Mouse (Mus musculus) lung, postnatal 0 days (tissue): ENCODE results near the gene Vav2. TPM values are rescaled to one million over a fixed set of nuclear protein-coding genes. Genes with fewer than 3 reads are reported as not detected.

Experiments used
- ATAC-seq: fragments of 200-750 bp; cut with Nextera tagmentation; 2 replicates; pipeline ENCODE4 v1.8.0; 2017; ENCODE audit warnings: moderate library complexity
- DNase-seq: peaks from one replicate; pipeline ENCODE4 v3.0.0-alpha.2; 2016; ENCODE audit warnings: low spot score
- H3K27ac ChIP-seq: fragments of 300-500 bp; sonication (generic); 2 replicates; pipeline ENCODE4 v1.5.1; 2014; ENCODE audit warnings: antibody characterized with exemption, mild to moderate bottlenecking, low read length, mixed read lengths
- H3K27me3 ChIP-seq: fragments of 300-500 bp; sonication (generic); replicated peaks from 2 replicates; pipeline ENCODE4 v1.6.1; 2014; ENCODE audit warnings: low read length, mixed read lengths; ENCODE audit not compliant: insufficient read depth
- H3K36me3 ChIP-seq: fragments of 300-500 bp; sonication (generic); 2 replicates; pipeline ENCODE4 v1.6.1; 2014; ENCODE audit warnings: low read length, mixed read lengths; ENCODE audit not compliant: insufficient read depth
- H3K4me1 ChIP-seq: fragments of 300-500 bp; sonication (generic); 2 replicates; pipeline ENCODE4 v1.6.1; 2014; ENCODE audit warnings: antibody characterized with exemption, low read depth, low read length, mixed read lengths; ENCODE audit not compliant: insufficient read depth
- H3K4me2 ChIP-seq: fragments of 300-500 bp; sonication (generic); replicated peaks from 2 replicates; pipeline ENCODE4 v1.6.1; 2014; ENCODE audit warnings: low read depth, mild to moderate bottlenecking, low read length, moderate library complexity, mixed read lengths
- H3K4me3 ChIP-seq: fragments of 300-500 bp; sonication (generic); 2 replicates; pipeline ENCODE4 v1.5.1; 2014; ENCODE audit warnings: low read depth, low read length
- H3K9ac ChIP-seq: fragments of 300-500 bp; sonication (generic); replicated peaks from 2 replicates; pipeline ENCODE4 v1.6.1; 2014; ENCODE audit warnings: low read depth, mild to moderate bottlenecking
- H3K9me3 ChIP-seq: fragments of 300-500 bp; sonication (generic); 2 replicates; pipeline ENCODE4 v1.6.1; 2016; ENCODE audit warnings: low read length, mixed read lengths
- CTCF ChIP-seq: IDR thresholded peaks from 2 replicates; pipeline ENCODE4 v1.5.1; 2016; ENCODE audit warnings: antibody characterized with exemption, mild to moderate bottlenecking
- EP300 ChIP-seq: IDR thresholded peaks from 2 replicates; pipeline ENCODE4 v1.6.1; 2016; ENCODE audit warnings: antibody characterized with exemption, mild to moderate bottlenecking, control low read depth
- WGBS: fragments of 180-500 bp; shearing (Covaris S2); extraction: QIAGEN DNeasy Blood & Tissue Kit; methylation state at CpG from one replicate; pipeline ENCODE4 v1.1.7; 2014; 5-methylcytosine and 5-hydroxymethylcytosine counted together
- microRNA-seq: library from miRNA; unstranded; fragments of <30 nt; microRNA quantifications from one replicate; pipeline ENCODE4, GENCODE M21; 2016
- polyA plus RNA-seq: library from polyadenylated mRNA; unstranded; fragments of >200 nt; fragmentation: Nextera tagmentation; extraction: Ambion mirVana; gene quantifications from 2 replicates; pipeline ENCODE4 v1.2.1, GENCODE M21; 2015

The Vav2 gene
- polyA plus RNA-seq, 1 experiment from 2014 or later, result 12.1 TPM

GRCm38 (mm10) chr2:27228809-27229480, 197.9 kb downstream of the Vav2 start:
- WGBS, result 57% methylated on average over 5 of the region's 5 CpGs
- DNase-seq, result peak; percentile 64
- ATAC-seq, result peak; percentile 66
- H3K4me3 ChIP-seq, result no peak overlapping the region
- TF ChIP-seq EP300 (no peak), CTCF (peak; percentile 25)
- H3K4me1 ChIP-seq, result no peaks in the 10 kb centered on the region
- peak overlapping the region; percentile 64 for H3K27ac ChIP-seq
- no peak overlapping the region for H3K9ac ChIP-seq
- no peaks in the 10 kb centered on the region for H3K36me3 ChIP-seq
- no peaks in the 10 kb centered on the region for H3K9me3 ChIP-seq
- no peaks in the 10 kb centered on the region for H3K27me3 ChIP-seq
- H3K4me2 ChIP-seq, result no peak overlapping the region

GRCm38 (mm10) chr2:27226572-27226971, 200.3 kb downstream of the Vav2 start:
- DNase-seq (no peak), ATAC-seq (no peak)
- no peaks in the 10 kb centered on the region for H3K36me3 ChIP-seq
- no peak overlapping the region for H3K4me2 ChIP-seq
- no peaks in the 10 kb centered on the region for H3K27me3 ChIP-seq
- WGBS, result 52% methylated on average over 7 of the region's 7 CpGs
- TF ChIP-seq EP300 (no peak), CTCF (no peak)
- H3K27ac ChIP-seq, result no peak overlapping the region
- H3K9me3 ChIP-seq, result no peaks in the 10 kb centered on the region
- no peaks in the 10 kb centered on the region for H3K4me1 ChIP-seq
- no peak overlapping the region for H3K9ac ChIP-seq
- no peak overlapping the region for H3K4me3 ChIP-seq

- no peak for DNase-seq
- TF ChIP-seq EP300 (no peak), CTCF (no peak)
- 73% methylated on average over 7 of the region's 7 CpGs for WGBS
- ATAC-seq, result no peak
- no peaks in the 10 kb centered on the region for H3K4me1 ChIP-seq
- H3K27me3 ChIP-seq, result no peaks in the 10 kb centered on the region
- no peak overlapping the region for H3K4me2 ChIP-seq
- no peaks in the 10 kb centered on the region for H3K36me3 ChIP-seq
- H3K9ac ChIP-seq, result no peak overlapping the region
- no peak overlapping the region for H3K4me3 ChIP-seq
- H3K9me3 ChIP-seq, result no peaks in the 10 kb centered on the region
- no peak overlapping the region for H3K27ac ChIP-seq
Observed at GRCm38 (mm10) chr2:27223012-27223421, 203.8 kb downstream of the Vav2 start.

GRCm38 (mm10) chr2:27218569-27218968, 208.3 kb downstream of the Vav2 start:
- Histone ChIP-seq H3K4me3 (no peak overlapping the region), H3K4me1 (no peaks in the 10 kb centered on the region), H3K27me3 (no peaks in the 10 kb centered on the region), H3K27ac (no peak overlapping the region), H3K36me3 (no peaks in the 10 kb centered on the region), H3K9ac (no peak overlapping the region), H3K9me3 (no peaks in the 10 kb centered on the region), H3K4me2 (no peak overlapping the region)
- DNase-seq, result no peak
- 87% methylated on average over 8 of the region's 8 CpGs for WGBS
- ATAC-seq, result no peak
- TF ChIP-seq CTCF, result no peak
- TF ChIP-seq EP300, result no peak

GRCm38 (mm10) chr2:27218121-27218544, 208.7 kb downstream of the Vav2 start:
- TF ChIP-seq CTCF, result no peak
- TF ChIP-seq EP300, result peak; percentile 16; the same call in 1 of the 2 replicates
- H3K27ac ChIP-seq, result no peak overlapping the region
- H3K4me2 ChIP-seq, result no peak overlapping the region
- WGBS, result 65% methylated on average over 2 of the region's 2 CpGs
- H3K27me3 ChIP-seq, result no peaks in the 10 kb centered on the region
- ATAC-seq (peak; percentile 92), DNase-seq (peak; percentile 89)
- no peak overlapping the region for H3K4me3 ChIP-seq
- no peaks in the 10 kb centered on the region for H3K9me3 ChIP-seq
- H3K9ac ChIP-seq, result no peak overlapping the region
- no peaks in the 10 kb centered on the region for H3K36me3 ChIP-seq
- H3K4me1 ChIP-seq, result no peaks in the 10 kb centered on the region

- DNase-seq, result no peak
- Histone ChIP-seq H3K27me3 (no peaks in the 10 kb centered on the region), H3K4me3 (no peak overlapping the region), H3K36me3 (no peaks in the 10 kb centered on the region), H3K9ac (no peak overlapping the region), H3K4me2 (no peak overlapping the region), H3K27ac (no peak overlapping the region), H3K4me1 (no peaks in the 10 kb centered on the region), H3K9me3 (no peaks in the 10 kb centered on the region)
- no peak for TF ChIP-seq EP300
- TF ChIP-seq CTCF, result no peak
- WGBS, result 86% methylated on average over 2 of the region's 2 CpGs
- ATAC-seq, result no peak
Observed at GRCm38 (mm10) chr2:27215537-27215936, 211.3 kb downstream of the Vav2 start.

Small RNA genes lying within 50 kb of the gene (microRNA-seq; reads per million reads assigned to microRNA genes)
- not detected for gene Gm24049
- not detected for gene Mir7578

Other genes with a start within 250 kb of the Vav2 start
- 11.5 and 12.6 TPM in 2 replicates for gene Sardh, start 178.7 kb downstream of the Vav2 start, polyA plus RNA-seq
- gene Brd3os, start 15.3 kb upstream of the Vav2 start, polyA plus RNA-seq, result 3.4 and 3.8 TPM in 2 replicates
- 44.9 and 47.5 TPM in 2 replicates for gene Brd3, start 80.6 kb upstream of the Vav2 start, polyA plus RNA-seq
- 20.5 and 24.0 TPM in 2 replicates for gene Wdr5, start 88.1 kb upstream of the Vav2 start, polyA plus RNA-seq
- 9.6 and 10.3 TPM in 2 replicates for gene Rxra, start 249.4 kb upstream of the Vav2 start, polyA plus RNA-seq